Mouse (Mus musculus): ENCODE data around the gene Eya2. TPM values are rescaled to one million over a fixed set of nuclear protein-coding genes. Genes with fewer than 3 reads are reported as not detected.

Gene Eya2
- polyA plus RNA-seq, 1 experiment: 12.4 TPM

- DNase-seq (ENCODE audit: low spot score): no peak
These were observed 224.4 kb downstream of the Eya2 start for GRCm38 (mm10) chr2:165818985-165819948.

DNA sequence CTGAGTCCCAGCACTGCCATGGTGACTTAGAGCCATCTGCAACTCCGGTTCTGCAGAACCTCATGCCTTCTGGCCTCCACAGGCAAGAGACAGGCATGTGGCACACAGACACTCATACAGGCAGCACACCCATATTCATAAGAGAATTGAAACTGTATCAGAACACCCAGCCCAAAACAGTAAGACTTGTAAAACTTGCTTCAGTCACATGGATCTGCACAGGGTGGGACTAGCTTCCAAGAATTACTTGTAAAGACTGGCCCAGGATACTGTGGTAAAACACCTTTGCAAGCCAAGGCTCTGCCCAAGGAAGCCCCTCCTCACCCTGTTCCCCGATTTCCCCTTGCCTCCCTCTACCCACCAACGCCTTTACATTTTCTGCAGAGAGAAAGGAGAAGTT lies 225.2 kb downstream of the Eya2 start:
- DNase-seq (ENCODE audit: low spot score): no peak

GRCm38 (mm10) chr2:165820504-165821095 lies 225.8 kb downstream of the Eya2 start:
- DNase-seq (ENCODE audit: low spot score): no peak

Other genes with a start within 250 kb of the Eya2 start
- 0.01 TPM in 1 of 2 replicates, not detected in the other for gene Zfp663, start 226.3 kb upstream of the Eya2 start, polyA plus RNA-seq (2012; rRNA removed)
- 2.7 and 3.4 TPM in 2 replicates for gene Zfp334, start 206.8 kb upstream of the Eya2 start, polyA plus RNA-seq (2012; rRNA removed)
- 0.01 and 0.03 TPM in 2 replicates for gene Ocstamp, start 194.6 kb upstream of the Eya2 start, polyA plus RNA-seq (2012; rRNA removed)
- gene Slc13a3, start 121.8 kb upstream of the Eya2 start, polyA plus RNA-seq (2012; rRNA removed): 0.47 and 0.62 TPM in 2 replicates
- 17.6 and 19.6 TPM in 2 replicates for gene Trp53rka, start 101.7 kb upstream of the Eya2 start, polyA plus RNA-seq (2012; rRNA removed)
- 7.1 and 7.3 TPM in 2 replicates for gene Slc2a10, start 91.2 kb upstream of the Eya2 start, polyA plus RNA-seq (2012; rRNA removed)

All from urinary bladder, adult 2 months (tissue).